Mouse (Mus musculus): ENCODE measurements around the gene Olfr504. TPM values are rescaled to one million over a fixed set of nuclear protein-coding genes. Genes with fewer than 3 reads are reported as not detected.
"Not testable (repeated sequence)": the region's sequence is repeated elsewhere in the genome, so short reads cannot be mapped to it uniquely, and the experiment has no call there.

Olfr504 gene
- not detected in 2 replicates for polyA plus RNA-seq (2015; fragmentation: Nextera tagmentation; extraction: Ambion mirVana)

DNA sequence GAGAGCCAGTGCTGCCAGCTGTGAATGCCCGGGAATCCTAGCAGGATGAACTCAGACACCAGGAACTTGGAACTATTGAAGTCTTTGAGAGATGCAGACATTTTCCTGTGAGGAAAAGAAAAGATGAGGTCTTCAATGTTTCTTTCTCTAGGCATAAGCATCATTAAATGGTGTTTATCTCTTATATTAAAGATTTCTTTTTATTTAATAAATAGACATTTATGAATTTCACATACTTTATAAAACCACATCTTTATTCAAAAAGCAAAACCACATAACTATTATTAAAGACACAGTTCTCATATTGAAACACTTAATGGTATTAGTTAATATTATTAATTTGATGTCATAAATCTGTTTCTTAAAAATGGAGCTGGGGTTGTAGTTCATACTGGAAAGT, at the start of gene Olfr504:
Gene Olfr504 (minus strand): TSS at position 101 of the 400 bp plus-strand sequence.
- ATAC-seq (replicated peaks; ENCODE audit: low FRiP score): no peak
- H3K9ac ChIP-seq: no peak within 1 kb of the TSS
- H3K27ac ChIP-seq: no peak within 1 kb of the TSS
- H3K36me3 ChIP-seq: no peaks in the 10 kb centered on the region
- no peak within 1 kb of the TSS for H3K4me2 ChIP-seq
- H3K4me1 ChIP-seq: no peaks in the 10 kb centered on the region
- no peaks in the 10 kb centered on the region for H3K9me3 ChIP-seq (replicated peaks)
- 81% methylated on average over 1 of the region's 1 CpGs for WGBS
- H3K4me3 ChIP-seq (replicated peaks): no peak within 1 kb of the TSS
- no peaks in the 10 kb centered on the region for H3K27me3 ChIP-seq

DNA sequence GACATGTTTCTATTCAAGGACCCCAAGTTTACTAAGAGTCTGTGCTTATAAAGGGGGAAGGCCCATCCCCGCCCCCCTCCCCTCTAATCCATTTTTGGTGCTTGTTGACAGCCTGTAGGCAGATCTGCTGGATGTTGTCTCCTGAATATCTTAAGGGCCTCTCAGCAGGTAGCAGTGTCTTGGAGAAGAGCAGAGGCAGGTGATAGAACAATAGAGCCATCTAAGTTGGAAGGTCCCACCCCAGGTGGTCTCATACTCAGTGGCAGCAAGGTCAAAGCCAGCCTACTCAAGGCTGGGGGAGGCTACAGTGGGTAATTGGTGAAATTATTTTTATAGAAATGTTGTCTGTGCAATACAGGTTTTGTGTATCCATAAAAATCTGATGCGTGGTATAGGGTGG, 48.5 kb upstream of the Olfr504 start:
- Histone ChIP-seq H3K9me3 (replicated peaks) (no peaks in the 10 kb centered on the region), H3K4me2 (no peak overlapping the region), H3K36me3 (no peaks in the 10 kb centered on the region), H3K9ac (no peak overlapping the region), H3K4me3 (replicated peaks) (no peak overlapping the region), H3K27me3 (no peaks in the 10 kb centered on the region), H3K27ac (no peak overlapping the region), H3K4me1 (no peaks in the 10 kb centered on the region)
- WGBS: 92% methylated on average over 2 of the region's 2 CpGs
- no peak for ATAC-seq (replicated peaks; ENCODE audit: low FRiP score)

DNA sequence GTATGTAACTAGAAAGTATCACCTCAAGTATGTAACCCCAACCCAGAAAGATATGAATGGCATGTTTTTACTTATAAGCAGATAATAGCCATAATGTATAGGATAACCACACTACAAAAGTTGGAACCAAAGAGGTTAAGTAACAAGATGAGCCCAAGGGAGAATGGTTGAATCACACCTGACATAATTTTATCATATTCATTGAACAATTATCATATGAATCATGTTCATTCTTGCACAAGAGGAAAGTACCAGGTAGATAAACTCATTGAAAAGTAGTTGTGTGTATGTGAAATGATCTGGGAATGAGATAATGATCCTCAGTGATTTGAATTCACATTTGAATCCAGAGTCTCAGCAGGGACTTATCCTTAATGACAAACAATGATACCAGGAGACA, 44.9 kb upstream of the Olfr504 start, which contains the start of gene Olfr506:
Gene Olfr506 (plus strand): TSS at position 301 of the 400 bp plus-strand sequence.
- ATAC-seq (replicated peaks; ENCODE audit: low FRiP score): no peak

DNA sequence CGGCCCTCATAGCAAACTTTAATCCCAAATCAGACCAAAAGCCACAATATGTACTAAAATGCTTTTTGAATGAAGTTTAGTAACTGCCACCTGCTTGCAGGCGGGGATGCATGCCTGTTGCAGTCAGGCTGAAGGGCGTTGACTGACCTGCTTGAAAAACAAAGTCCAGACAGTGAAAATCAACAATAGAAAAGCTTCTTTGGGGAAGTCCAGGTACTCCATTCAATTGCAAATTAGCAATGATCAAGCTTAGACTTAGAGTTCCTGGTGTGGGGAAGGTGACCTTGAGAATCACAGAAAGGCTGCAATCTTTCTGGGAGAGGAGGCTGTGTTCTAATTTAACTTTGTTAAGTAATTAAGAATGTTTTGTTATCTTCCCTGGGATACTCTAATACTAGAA, 36.3 kb upstream of the Olfr504 start:
- not testable (repeated sequence) for H3K4me1 ChIP-seq; H3K4me3 ChIP-seq (replicated peaks); ATAC-seq (replicated peaks; ENCODE audit: low FRiP score); H3K36me3 ChIP-seq; H3K9ac ChIP-seq; H3K27ac ChIP-seq; H3K4me2 ChIP-seq; H3K27me3 ChIP-seq; H3K9me3 ChIP-seq (replicated peaks)
- 81% methylated on average over 3 of the region's 3 CpGs for WGBS

More for the DNA sequence above, 44.9 kb upstream of the Olfr504 start, which contains the start of gene Olfr506:
- H3K4me3 ChIP-seq (replicated peaks): no peak within 1 kb of the TSS
- no peaks in the 10 kb centered on the region for H3K27me3 ChIP-seq
- no peak within 1 kb of the TSS for H3K9ac ChIP-seq
- H3K9me3 ChIP-seq (replicated peaks): no peaks in the 10 kb centered on the region
- H3K4me2 ChIP-seq: no peak within 1 kb of the TSS
- H3K27ac ChIP-seq: no peak within 1 kb of the TSS
- no peaks in the 10 kb centered on the region for H3K4me1 ChIP-seq
- no peaks in the 10 kb centered on the region for H3K36me3 ChIP-seq

DNA sequence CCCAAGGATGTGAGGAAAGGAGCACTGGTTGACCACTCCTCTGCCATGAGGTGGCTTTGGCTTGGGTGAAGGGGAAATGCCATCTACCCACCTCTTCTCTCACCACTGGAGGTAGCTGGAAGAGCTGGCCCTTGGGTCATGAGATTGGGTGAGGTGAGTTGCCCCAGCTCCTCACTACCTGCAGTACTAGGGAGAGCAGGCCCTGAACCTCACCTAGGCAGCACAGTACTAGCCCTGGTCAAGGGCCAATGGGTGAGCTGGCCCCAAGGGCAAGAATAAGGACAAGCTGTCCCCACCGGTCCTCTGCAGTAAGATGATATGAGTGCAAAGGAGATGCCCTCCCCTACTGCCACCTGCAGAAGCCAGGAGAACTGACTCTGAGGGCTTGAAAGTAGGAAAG, 24.2 kb upstream of the Olfr504 start:
- no peaks in the 10 kb centered on the region for H3K27me3 ChIP-seq
- no peak overlapping the region for H3K9ac ChIP-seq
- H3K4me2 ChIP-seq: no peak overlapping the region
- H3K4me1 ChIP-seq: no peaks in the 10 kb centered on the region
- no peak overlapping the region for H3K27ac ChIP-seq
- WGBS: 93% methylated on average over 1 of the region's 1 CpGs
- H3K36me3 ChIP-seq: no peaks in the 10 kb centered on the region
- H3K9me3 ChIP-seq (replicated peaks): no peaks in the 10 kb centered on the region
- no peak overlapping the region for H3K4me3 ChIP-seq (replicated peaks)
- ATAC-seq (replicated peaks; ENCODE audit: low FRiP score): no peak

DNA sequence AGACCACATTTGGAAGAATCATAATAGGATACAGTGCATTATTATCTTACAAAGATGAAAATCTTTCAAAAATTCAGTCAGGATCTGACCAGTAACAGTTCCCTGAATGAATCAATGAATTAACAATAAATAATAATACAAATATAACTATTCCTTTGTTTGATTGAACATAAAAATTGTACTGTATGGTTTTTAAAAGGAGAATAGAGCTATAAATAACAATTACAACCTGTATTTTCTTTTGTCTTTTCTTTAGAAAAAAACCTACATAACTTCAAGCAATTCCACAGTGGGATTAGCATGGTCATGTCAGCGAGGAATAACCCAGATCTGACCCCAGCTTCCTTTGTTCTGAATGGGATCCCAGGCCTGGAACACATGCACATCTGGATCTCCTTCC, 21.4 kb downstream of the Olfr504 start, which contains the start of gene Olfr503:
Gene Olfr503 (plus strand): TSS at position 301 of the 400 bp plus-strand sequence.
- H3K4me1 ChIP-seq; H3K27me3 ChIP-seq; ATAC-seq (replicated peaks; ENCODE audit: low FRiP score); H3K36me3 ChIP-seq; H3K9me3 ChIP-seq (replicated peaks); H3K27ac ChIP-seq; H3K4me2 ChIP-seq; H3K4me3 ChIP-seq (replicated peaks); H3K9ac ChIP-seq: not testable (repeated sequence)
- whole genome bisulfite sequencing: 58% methylated on average over 1 of the region's 1 CpGs

DNA sequence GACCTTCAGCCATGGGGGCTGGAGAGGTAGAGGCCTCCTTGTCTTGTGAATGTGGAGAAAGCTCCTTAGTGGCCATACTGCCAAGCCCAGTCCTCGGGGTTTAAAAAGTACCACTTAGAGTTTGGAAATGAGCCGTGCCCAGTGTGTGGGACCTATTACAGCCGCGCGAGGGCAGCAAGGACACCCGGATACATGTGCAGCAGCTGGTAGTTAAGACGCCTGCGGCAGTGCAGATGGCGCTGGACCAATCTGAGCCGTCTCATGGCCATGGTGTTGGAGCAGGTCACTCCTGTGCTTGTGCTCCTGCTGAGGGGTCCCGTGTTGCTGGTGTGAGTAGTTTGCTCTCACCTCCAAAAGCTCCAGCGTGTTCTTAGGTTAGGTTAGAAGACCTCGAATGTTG, 23.2 kb downstream of the Olfr504 start:
- no peak overlapping the region for H3K27ac ChIP-seq
- no peaks in the 10 kb centered on the region for H3K9me3 ChIP-seq (replicated peaks)
- H3K4me1 ChIP-seq: no peaks in the 10 kb centered on the region
- H3K9ac ChIP-seq: no peak overlapping the region
- H3K4me2 ChIP-seq: no peak overlapping the region
- H3K4me3 ChIP-seq (replicated peaks): no peak overlapping the region
- no peaks in the 10 kb centered on the region for H3K27me3 ChIP-seq
- no peaks in the 10 kb centered on the region for H3K36me3 ChIP-seq
- 84% methylated on average over 13 of the region's 13 CpGs for WGBS
- ATAC-seq (replicated peaks; ENCODE audit: low FRiP score): no peak

DNA sequence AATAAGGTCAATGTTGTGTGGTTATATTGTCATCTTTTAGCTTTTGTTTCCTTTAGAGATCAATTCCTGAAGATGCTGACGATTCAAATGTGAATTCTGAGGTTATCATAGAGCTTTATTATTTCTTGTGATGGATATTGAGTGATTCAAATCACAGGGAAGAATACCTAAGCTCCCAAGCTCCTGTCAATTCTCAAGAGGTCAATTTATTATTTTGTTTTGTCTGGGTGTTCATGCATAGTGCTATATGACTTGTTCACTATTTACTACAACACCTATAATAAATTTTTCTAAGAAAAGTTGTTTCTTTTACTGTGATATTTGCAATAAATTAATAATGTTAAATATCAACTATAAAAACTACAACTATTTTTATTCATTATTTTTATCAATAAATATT, 40.6 kb downstream of the Olfr504 start, which contains the start of gene Olfr502:
Gene Olfr502 (minus strand): TSS at position 101 of the 400 bp plus-strand sequence.
- WGBS: 65% methylated on average over 1 of the region's 1 CpGs
- Histone ChIP-seq H3K27me3 (no peaks in the 10 kb centered on the region), H3K9ac (no peak within 1 kb of the TSS), H3K27ac (no peak within 1 kb of the TSS), H3K4me2 (no peak within 1 kb of the TSS), H3K4me3 (replicated peaks) (no peak within 1 kb of the TSS), H3K36me3 (no peaks in the 10 kb centered on the region), H3K9me3 (replicated peaks) (no peaks in the 10 kb centered on the region), H3K4me1 (no peaks in the 10 kb centered on the region)
- ATAC-seq (replicated peaks; ENCODE audit: low FRiP score): no peak

Other genes starting within 250 kb of the Olfr504 start
- not detected in 2 replicates for gene Olfr492, start 242.1 kb downstream of the Olfr504 start, polyA plus RNA-seq (2015; fragmentation: Nextera tagmentation; extraction: Ambion mirVana)
- gene Olfr493, start 218.8 kb downstream of the Olfr504 start, polyA plus RNA-seq (2015; fragmentation: Nextera tagmentation; extraction: Ambion mirVana): not detected in 2 replicates
- gene Olfr494, start 200.5 kb downstream of the Olfr504 start, polyA plus RNA-seq (2015; fragmentation: Nextera tagmentation; extraction: Ambion mirVana): not detected in 2 replicates
- gene Olfr495, start 172.6 kb downstream of the Olfr504 start, polyA plus RNA-seq (2015; fragmentation: Nextera tagmentation; extraction: Ambion mirVana): not detected in 2 replicates
- not detected in 2 replicates for gene Olfr497, start 145.4 kb downstream of the Olfr504 start, polyA plus RNA-seq (2015; fragmentation: Nextera tagmentation; extraction: Ambion mirVana)
- not detected in 2 replicates for gene Olfr498, start 100.5 kb downstream of the Olfr504 start, polyA plus RNA-seq (2015; fragmentation: Nextera tagmentation; extraction: Ambion mirVana)
- not detected in 2 replicates for gene Olfr502, start 40.7 kb downstream of the Olfr504 start, polyA plus RNA-seq (2015; fragmentation: Nextera tagmentation; extraction: Ambion mirVana)
- not detected in 2 replicates for gene Olfr503, start 21.3 kb downstream of the Olfr504 start, polyA plus RNA-seq (2015; fragmentation: Nextera tagmentation; extraction: Ambion mirVana)
- 0.04 TPM in 1 of 2 replicates, not detected in the other for gene Olfr506, start 45.0 kb upstream of the Olfr504 start, polyA plus RNA-seq (2015; fragmentation: Nextera tagmentation; extraction: Ambion mirVana)
- not detected in 2 replicates for gene Olfr507, start 56.0 kb upstream of the Olfr504 start, polyA plus RNA-seq (2015; fragmentation: Nextera tagmentation; extraction: Ambion mirVana)
- not detected in 2 replicates for gene Olfr508, start 64.2 kb upstream of the Olfr504 start, polyA plus RNA-seq (2015; fragmentation: Nextera tagmentation; extraction: Ambion mirVana)
- gene Olfr509, start 86.1 kb upstream of the Olfr504 start, polyA plus RNA-seq (2015; fragmentation: Nextera tagmentation; extraction: Ambion mirVana): 0.04 TPM in 1 of 2 replicates, not detected in the other
- gene Olfr510, start 100.6 kb upstream of the Olfr504 start, polyA plus RNA-seq (2015; fragmentation: Nextera tagmentation; extraction: Ambion mirVana): not detected in 2 replicates
- gene Olfr512, start 147.5 kb upstream of the Olfr504 start, polyA plus RNA-seq (2015; fragmentation: Nextera tagmentation; extraction: Ambion mirVana): not detected in 2 replicates
- gene Olfr513, start 185.2 kb upstream of the Olfr504 start, polyA plus RNA-seq (2015; fragmentation: Nextera tagmentation; extraction: Ambion mirVana): not detected in 2 replicates